Mouse (Mus musculus) brain, embryonic 14.5 days (tissue): ENCODE measurements around the gene Pnkp.

ENCODE experiments used
- CTCF ChIP-seq: fragments of 200-500 bp; IDR thresholded peaks from 2 replicates; pipeline ENCODE4 v1.5.1; 2012; ENCODE audit warnings: inconsistent platforms, mild to moderate bottlenecking, moderate library complexity, borderline replicate concordance; ENCODE audit not compliant: insufficient read depth, insufficient read length; ENCODE audit errors: extremely low read depth
- POLR2A ChIP-seq: fragments of 200-500 bp; IDR thresholded peaks from 2 replicates; pipeline ENCODE4 v1.6.1; 2012; ENCODE audit warnings: mild to moderate bottlenecking, inconsistent platforms, borderline replicate concordance; ENCODE audit not compliant: poor library complexity, insufficient read depth, insufficient read length, severe bottlenecking; ENCODE audit errors: extremely low read depth

DNA sequence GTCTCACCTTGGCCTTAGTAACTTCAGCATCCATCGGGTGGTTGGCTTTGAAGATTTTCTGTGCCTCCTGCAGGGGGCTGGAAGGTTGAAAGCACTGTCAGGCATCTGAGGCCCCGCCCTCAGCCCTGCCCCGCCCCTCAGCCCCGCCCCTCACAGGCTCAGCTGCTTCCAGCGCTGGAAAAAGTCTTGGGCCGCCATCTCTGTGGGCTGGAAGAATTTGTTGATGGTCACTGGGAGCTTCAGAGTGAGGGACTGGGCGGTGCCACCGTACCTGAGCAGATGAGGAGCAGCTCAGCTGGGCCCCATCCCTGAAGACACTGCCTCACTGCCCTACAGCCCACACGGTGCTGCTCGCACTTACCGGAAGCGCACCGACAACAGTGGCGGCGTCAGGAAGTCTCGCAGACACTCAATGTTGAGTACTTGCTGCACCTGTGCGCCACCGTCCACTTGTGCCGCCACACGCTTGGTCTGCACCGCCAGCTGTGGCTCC lies 44.3 kb downstream of the Pnkp start:
- TF ChIP-seq POLR2A (no peak), CTCF (peak; percentile 38; the same call in 1 of the 2 replicates)
